34 mouse cellular contexts compared by ENCODE assay signal in genomic region chr13:25110592-25111095, GRCm38 (mm10). TPM values are rescaled to one million over a fixed set of nuclear protein-coding genes. Genes with fewer than 3 reads are reported as not detected.
A peak's percentile ranks its signal among the peaks of the same experiment; 100 is the strongest.
DNase-seq lines count a peak whose midpoint lies in the region; ATAC-seq and TF ChIP-seq lines count a peak whose summit lies in the region.
"Had no signal": no experiment of that assay in that cellular context is flagged by ENCODE, and none has a peak within 500 bp of the region (broad histone marks: within the 10 kb centered on the region; RNA-seq: fewer than 3 reads in every experiment).

No protein-coding gene starts in this region.

- H3K4me3 ChIP-seq in kidney, embryonic 16.5 days (ENCODE audit: low read length), result no peak overlapping the region
- H3K4me3 ChIP-seq in midbrain, postnatal 0 days (ENCODE audit: low read depth, low read length), result no peak overlapping the region
- no peak overlapping the region for H3K4me3 ChIP-seq in midbrain, embryonic 11.5 days (ENCODE audit: low read depth, low read length)
- no peak overlapping the region for H3K4me3 ChIP-seq in MEL (ENCODE audit: control insufficient read depth in 1 of 2, insufficient read depth in 1 of 2, low read depth in 2 of 2, low read length in 2 of 2)
- H3K4me3 ChIP-seq: forebrain, embryonic 10.5 days; forebrain, embryonic 15.5 days; gastrocnemius, adult 2 months; heart, embryonic 13.5 days; layer of hippocampus, adult 2 months; limb, embryonic 10.5 days; limb, embryonic 15.5 days; liver, embryonic 15.5 days; midbrain, embryonic 15.5 days; neural tube, embryonic 12.5 days had no signal

- no peaks in the 10 kb centered on the region for H3K9me3 ChIP-seq in kidney, embryonic 16.5 days (ENCODE audit: low read length)
- no peaks in the 10 kb centered on the region for H3K9me3 ChIP-seq in midbrain, postnatal 0 days (ENCODE audit: low read length)
- H3K9me3 ChIP-seq in midbrain, embryonic 11.5 days (ENCODE audit: control insufficient read depth, low read length), result no peaks in the 10 kb centered on the region
- H3K9me3 ChIP-seq in MEL (replicated peaks; ENCODE audit: insufficient read depth, low read length), result no peaks in the 10 kb centered on the region
- H3K9me3 ChIP-seq: forebrain, embryonic 10.5 days; forebrain, embryonic 15.5 days; heart, embryonic 13.5 days; limb, embryonic 10.5 days; limb, embryonic 15.5 days; liver, embryonic 15.5 days; midbrain, embryonic 15.5 days; neural tube, embryonic 12.5 days had no signal

- H3K4me2 ChIP-seq in kidney, embryonic 16.5 days (replicated peaks; ENCODE audit: low read depth, low read length), result no peak overlapping the region
- no peak overlapping the region for H3K4me2 ChIP-seq in midbrain, postnatal 0 days (ENCODE audit: low read depth, low read length, poor library complexity, severe bottlenecking)
- no peak overlapping the region for H3K4me2 ChIP-seq in midbrain, embryonic 11.5 days
- H3K4me2 ChIP-seq: forebrain, embryonic 15.5 days; heart, embryonic 13.5 days; hindbrain, embryonic 14.5 days; limb, embryonic 15.5 days; liver, embryonic 15.5 days; midbrain, embryonic 15.5 days; neural tube, embryonic 12.5 days had no signal

- H3K27ac ChIP-seq in kidney, embryonic 16.5 days (ENCODE audit: low read length), result no peak overlapping the region
- no peak overlapping the region for H3K27ac ChIP-seq in midbrain, postnatal 0 days (ENCODE audit: low read depth, low read length)
- H3K27ac ChIP-seq in midbrain, embryonic 11.5 days (ENCODE audit: low read depth, low read length), result no peak overlapping the region
- H3K27ac ChIP-seq in MEL (ENCODE audit: control insufficient read depth, low read depth, low read length), result no peak overlapping the region
- H3K27ac ChIP-seq: forebrain, embryonic 10.5 days; forebrain, embryonic 15.5 days; gastrocnemius, adult 2 months; heart, embryonic 13.5 days; hindbrain, embryonic 14.5 days; layer of hippocampus, adult 2 months; limb, embryonic 10.5 days; limb, embryonic 15.5 days; liver, embryonic 15.5 days; macrophage; midbrain, embryonic 15.5 days; neural tube, embryonic 12.5 days had no signal

- H3K9ac ChIP-seq in kidney, embryonic 16.5 days (replicated peaks; ENCODE audit: low read length), result no peak overlapping the region
- H3K9ac ChIP-seq in midbrain, postnatal 0 days (replicated peaks; ENCODE audit: low read length, poor library complexity, severe bottlenecking), result no peak overlapping the region
- no peak overlapping the region for H3K9ac ChIP-seq in midbrain, embryonic 11.5 days (ENCODE audit: low read length)
- no peak overlapping the region for H3K9ac ChIP-seq in MEL (ENCODE audit: control insufficient read depth, low read depth, low read length, poor library complexity, severe bottlenecking)
- H3K9ac ChIP-seq: forebrain, embryonic 15.5 days; heart, embryonic 13.5 days; hindbrain, embryonic 14.5 days; limb, embryonic 15.5 days; liver, embryonic 15.5 days; midbrain, embryonic 15.5 days; neural tube, embryonic 12.5 days had no signal

- H3K27me3 ChIP-seq in kidney, embryonic 16.5 days (ENCODE audit: insufficient read depth, low read length), result no peaks in the 10 kb centered on the region
- H3K27me3 ChIP-seq in midbrain, postnatal 0 days (ENCODE audit: insufficient read depth, low read length), result no peaks in the 10 kb centered on the region
- H3K27me3 ChIP-seq in midbrain, embryonic 11.5 days (ENCODE audit: control insufficient read depth, insufficient read depth, low read length), result no peaks in the 10 kb centered on the region
- no peaks in the 10 kb centered on the region for H3K27me3 ChIP-seq in MEL (ENCODE audit: control insufficient read depth in 1 of 2, insufficient read depth in 2 of 2, low read length in 2 of 2)
- H3K27me3 ChIP-seq: forebrain, embryonic 15.5 days; heart, embryonic 13.5 days; limb, embryonic 15.5 days; liver, embryonic 15.5 days; midbrain, embryonic 15.5 days; neural tube, embryonic 12.5 days had no signal

- peak; percentile 67 for ATAC-seq in kidney, embryonic 16.5 days (ENCODE audit: low FRiP score, low TSS enrichment)
- ATAC-seq in midbrain, postnatal 0 days (ENCODE audit: low FRiP score), result peak; percentile 15; the same call in 1 of the 2 replicates
- no peak for ATAC-seq in midbrain, embryonic 11.5 days (ENCODE audit: low FRiP score)
- ATAC-seq: forebrain, embryonic 15.5 days; intestine, postnatal 0 days; lung, postnatal 0 days; midbrain, embryonic 15.5 days had no signal

- TF ChIP-seq POLR2A in MEL (IDR thresholded peaks at IDR 0.05; ENCODE audit: control insufficient read depth in 1 of 2, insufficient read depth in 1 of 2, low read depth in 1 of 2, low read length in 2 of 2, poor library complexity in 1 of 2), result no peak

- peaks cover 12% of the 10 kb centered on the region; the same call in 1 of the 2 replicates for H3K4me1 ChIP-seq in kidney, embryonic 16.5 days (ENCODE audit: insufficient read depth, low read length)
- no peaks in the 10 kb centered on the region; the same call in 1 of the 2 replicates for H3K4me1 ChIP-seq in midbrain, postnatal 0 days (ENCODE audit: insufficient read depth, low read length)
- no peaks in the 10 kb centered on the region for H3K4me1 ChIP-seq in midbrain, embryonic 11.5 days (ENCODE audit: control insufficient read depth, insufficient read depth, low read length)
- H3K4me1 ChIP-seq in MEL (ENCODE audit: control insufficient read depth in 1 of 2, insufficient read depth in 2 of 2, low read length in 2 of 2), result no peaks in the 10 kb centered on the region
- H3K4me1 ChIP-seq: neural tube, embryonic 12.5 days had no signal

- TF ChIP-seq RAD21 in MEL (IDR thresholded peaks at IDR 0.05; ENCODE audit: low read depth, low read length), result no peak

- intact Hi-C loops in left cerebral cortex, postnatal 10 days (cut with DNase I), result loop anchor here (5.0 to 10.0 kb wide), 2 partner anchors 83 to 176 kb away; partner anchors contain the start of gene Aldh5a1

- no peaks in the 10 kb centered on the region for H3K79me2 ChIP-seq in MEL (ENCODE audit: control insufficient read depth, insufficient read depth, low read length, poor library complexity)

- no peak for TF ChIP-seq EP300 in MEL (IDR thresholded peaks at IDR 0.05; ENCODE audit: low read depth in 1 of 2, low read length in 2 of 2)

- WGBS in kidney, embryonic 16.5 days, result 60% methylated on average over 5 of the region's 5 CpGs
- WGBS in midbrain, postnatal 0 days, result 86% methylated on average over 5 of the region's 5 CpGs
- WGBS in midbrain, embryonic 11.5 days, result 77% methylated on average over 5 of the region's 5 CpGs

- TF ChIP-seq CTCF in midbrain, postnatal 0 days (IDR thresholded peaks at IDR 0.05), result no peak
- TF ChIP-seq CTCF in MEL (IDR thresholded peaks at IDR 0.05 in 2 of 3, conservative IDR thresholded peaks at IDR 0.05 in 1 of 3; ENCODE audit: control insufficient read depth in 1 of 3, insufficient read depth in 1 of 3, low read depth in 2 of 3, low read length in 3 of 3, poor library complexity in 1 of 3, severe bottlenecking in 1 of 3), result no peak

- H3K36me3 ChIP-seq in kidney, embryonic 16.5 days (ENCODE audit: insufficient read depth, low read length), result no peaks in the 10 kb centered on the region
- H3K36me3 ChIP-seq in midbrain, postnatal 0 days (ENCODE audit: insufficient read depth, low read length), result no peaks in the 10 kb centered on the region
- H3K36me3 ChIP-seq in midbrain, embryonic 11.5 days (ENCODE audit: control insufficient read depth, insufficient read depth, low read length), result no peaks in the 10 kb centered on the region
- no peaks in the 10 kb centered on the region for H3K36me3 ChIP-seq in MEL (ENCODE audit: control insufficient read depth in 1 of 2, insufficient read depth in 2 of 2, low read length in 2 of 2)
- H3K36me3 ChIP-seq: forebrain, embryonic 10.5 days; forebrain, embryonic 15.5 days; heart, embryonic 13.5 days; limb, embryonic 10.5 days; limb, embryonic 15.5 days; liver, embryonic 15.5 days; midbrain, embryonic 15.5 days; neural tube, embryonic 12.5 days had no signal

- no peak for DNase-seq in kidney, postnatal 36 days
- DNase-seq in midbrain, postnatal 0 days (ENCODE audit: low spot score), result no peak
- DNase-seq in midbrain, embryonic 11.5 days (ENCODE audit: low spot score, missing footprints), result no peak
- no peak for DNase-seq in MEL (ENCODE audit: low read depth, low spot score)
- DNase-seq in frontal cortex, postnatal 10 days (ENCODE audit: low spot score in 2 of 2), result no peak
- no peak for DNase-seq in left cerebral cortex, postnatal 10 days (ENCODE audit: extremely low spot score in 1 of 2, low spot score in 2 of 2)
- DNase-seq: adrenal gland, adult 8-10 months; B cell, adult 2 months; cerebellum, adult 2 months; cerebellum, postnatal 25 days; gastrocnemius, adult 2 months; gastrocnemius, postnatal 36 days; heart, adult 18-20 months; heart, postnatal 10 days; kidney, postnatal 10 days; right cerebral cortex, adult 18-20 months; spleen, adult 18-20 months; thymus, adult 18-20 months; thymus, postnatal 25 days had no signal

TF ChIP-seq in MEL, 35 proteins besides CTCF, POLR2A, EP300 and RAD21:
- TF ChIP-seq GABPA (IDR thresholded peaks at IDR 0.05; ENCODE audit: low read depth, low read length) (no peak), USF1 (IDR thresholded peaks at IDR 0.05; ENCODE audit: low read depth, low read length) (peak; percentile 49; the same call in 1 of the 2 replicates)

RNA-seq across cellular contexts. Expression of gene Dcdc2a, which starts 54.8 kb away (rescaled TPM):
- polyA plus RNA-seq in kidney, embryonic 16.5 days (2015; fragmentation: Nextera tagmentation; extraction: Ambion mirVana), result 57.6 and 64.0 TPM in 2 replicates
- total RNA-seq in midbrain, postnatal 0 days (2014; rRNA removed), result 1.5 and 3.8 TPM in 2 replicates
- polyA plus RNA-seq in midbrain, postnatal 0 days (2015; fragmentation: Nextera tagmentation; extraction: Ambion mirVana), result 6.3 and 8.0 TPM in 2 replicates
- polyA plus RNA-seq in midbrain, embryonic 11.5 days (2014; fragmentation: Nextera tagmentation; extraction: Ambion mirVana), result 1.8 and 2.1 TPM in 2 replicates
- total RNA-seq in MEL (2012; rRNA removed), result not detected in 2 replicates
- not detected for polyA plus RNA-seq in MEL (2012; ENCODE audit: insufficient read depth in 1 of 2, insufficient read length in 2 of 2, low read depth in 1 of 2, low replicate concordance in 2 of 2, missing spikeins in 1 of 2)
- 1 to 10 TPM; 6.7 to 9.4 TPM for total RNA-seq in left cerebral cortex, postnatal 10 days (2021)
- total RNA-seq: hematopoietic stem cell, adult 5-6 weeks had no signal
- polyA plus RNA-seq: macrophage had no signal
